Mouse (Mus musculus) retina, postnatal 7 days (tissue): ENCODE results near the gene Ptar1.
A peak's percentile ranks its signal among the peaks of the same experiment; 100 is the strongest.
"Not testable (repeated sequence)": the region's sequence is repeated elsewhere in the genome, so short reads cannot be mapped to it uniquely, and the experiment has no call there.

Experiments
- DNase-seq: peaks from one replicate; pipeline ENCODE4 v3.0.0-alpha.2; 2012; ENCODE audit warnings: low read depth, low spot score

Gene Ptar1

GRCm38 (mm10) chr19:23687296-23688021 lies at the start of gene Ptar1:
Ptar1 (plus strand) TSS chr19:23687429.
- peak; percentile 77 for DNase-seq

DNA sequence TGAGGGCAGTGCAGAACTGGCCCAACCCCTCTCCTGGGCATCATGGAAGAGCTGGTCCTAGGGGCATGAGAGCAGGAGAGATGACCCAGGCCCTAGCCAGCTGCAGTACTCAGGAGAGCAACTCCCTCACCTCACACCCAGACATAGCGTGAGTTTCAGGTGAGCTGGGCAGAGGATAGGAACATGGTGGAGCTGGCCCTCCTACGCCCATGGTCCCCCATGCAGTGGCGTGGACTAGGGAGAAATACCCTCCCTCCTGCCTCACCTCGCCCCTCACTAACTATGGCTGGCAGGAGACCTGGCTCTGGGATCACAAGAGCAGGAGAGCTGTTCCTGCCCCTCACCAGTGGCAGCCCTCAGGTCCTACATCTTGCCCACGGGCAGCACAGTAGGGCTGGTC lies 43.4 kb upstream of the Ptar1 start:
- DNase-seq = no peak

DNA sequence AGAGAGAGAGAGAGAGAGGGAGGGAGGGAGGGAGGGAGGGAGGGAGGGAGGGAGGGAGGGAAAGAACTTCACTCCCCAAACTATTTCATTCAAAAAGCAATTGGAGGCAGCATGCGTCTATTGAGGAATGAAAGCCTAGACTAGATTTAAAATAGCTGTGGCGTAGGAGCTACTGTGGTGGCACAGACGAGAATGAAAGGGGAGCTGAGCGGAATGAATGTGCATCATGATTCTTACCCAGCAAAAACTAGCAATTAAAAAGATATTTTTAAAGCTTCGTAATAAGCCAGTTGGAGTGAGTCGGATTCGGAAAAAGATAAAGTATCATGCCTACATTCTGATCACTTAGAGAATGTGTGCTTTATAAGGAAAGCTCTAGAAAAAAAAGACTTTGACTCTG lies 41.9 kb upstream of the Ptar1 start:
- no peak for DNase-seq

DNA sequence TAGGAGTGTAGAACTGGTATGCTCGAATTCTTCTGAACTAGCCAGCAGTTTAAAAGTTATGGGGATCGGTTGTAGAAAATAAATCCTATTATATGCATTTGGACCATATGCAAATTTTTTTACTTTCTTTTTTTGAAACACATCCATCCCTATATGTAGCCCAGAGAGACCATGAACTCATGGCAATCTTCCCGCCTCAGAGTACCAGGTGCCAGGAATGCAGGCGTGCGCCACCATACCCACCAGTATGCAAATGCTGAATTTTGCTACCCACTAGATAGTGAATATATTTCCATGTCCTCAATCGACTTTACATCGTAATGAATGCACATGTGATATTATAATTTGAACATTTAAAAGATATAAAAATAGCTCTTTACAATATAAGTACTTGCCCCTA lies 39.9 kb upstream of the Ptar1 start:
- DNase-seq = no peak

- peak; percentile 32 for DNase-seq
These were observed 34.6 kb upstream of the Ptar1 start, which contains the start of gene 1700028P14Rik for GRCm38 (mm10) chr19:23652644-23653043. 1700028P14Rik (minus strand) TSS chr19:23652812.

DNA sequence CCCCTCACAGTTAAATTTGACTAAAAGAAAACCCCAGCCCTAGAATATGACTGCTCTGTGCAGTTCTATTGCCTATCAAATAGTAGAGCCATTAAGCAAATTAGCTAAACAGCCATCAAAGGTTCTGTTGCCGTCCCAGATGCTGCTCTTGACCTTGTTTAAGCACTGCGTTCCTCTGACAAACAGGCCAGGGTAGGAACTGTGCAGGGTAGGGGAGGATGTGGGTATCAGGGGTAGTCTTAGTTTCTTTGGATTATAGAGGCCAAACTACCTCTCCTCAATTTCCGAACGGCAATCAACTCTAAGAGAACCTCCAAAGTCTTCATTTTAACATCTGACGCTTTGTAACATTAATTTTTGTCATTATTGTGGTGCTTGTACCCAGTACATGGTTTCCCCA lies 34.1 kb upstream of the Ptar1 start:
- no peak for DNase-seq

DNA sequence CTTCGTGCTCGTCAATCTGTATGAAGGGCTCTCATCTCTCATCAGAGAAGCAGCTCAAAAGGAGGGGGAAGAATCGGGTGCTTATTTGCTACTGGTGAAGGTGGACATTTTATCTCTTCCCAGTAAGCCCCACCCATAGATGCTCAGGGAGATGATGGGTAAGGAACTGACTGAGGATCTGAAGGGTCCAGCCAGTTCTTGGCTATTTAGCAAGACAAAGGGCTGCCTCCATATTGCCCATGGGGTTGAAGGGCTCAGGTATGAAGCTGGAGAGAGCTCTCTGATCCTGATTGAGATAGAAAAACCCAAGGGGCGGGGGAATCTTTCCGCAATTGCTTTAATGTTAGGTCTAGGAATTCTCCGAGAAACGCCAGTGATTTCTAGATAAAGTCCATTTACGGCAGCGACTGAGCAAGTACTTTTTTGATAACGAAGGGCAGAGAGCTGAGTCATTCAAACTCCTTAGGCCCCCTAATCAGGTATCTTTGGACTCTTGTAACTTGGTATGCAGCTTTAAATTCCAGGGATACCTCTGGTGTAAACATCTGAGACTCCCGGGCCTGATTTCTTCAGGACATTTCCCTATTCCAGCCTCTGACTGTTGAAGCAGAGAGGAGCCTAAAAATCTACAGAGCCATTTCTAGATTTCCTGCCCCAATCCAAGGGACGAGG lies 29.8 kb upstream of the Ptar1 start:
- no peak for DNase-seq

- no peak for DNase-seq
These were observed 28.9 kb upstream of the Ptar1 start for GRCm38 (mm10) chr19:23658350-23658749.

DNA sequence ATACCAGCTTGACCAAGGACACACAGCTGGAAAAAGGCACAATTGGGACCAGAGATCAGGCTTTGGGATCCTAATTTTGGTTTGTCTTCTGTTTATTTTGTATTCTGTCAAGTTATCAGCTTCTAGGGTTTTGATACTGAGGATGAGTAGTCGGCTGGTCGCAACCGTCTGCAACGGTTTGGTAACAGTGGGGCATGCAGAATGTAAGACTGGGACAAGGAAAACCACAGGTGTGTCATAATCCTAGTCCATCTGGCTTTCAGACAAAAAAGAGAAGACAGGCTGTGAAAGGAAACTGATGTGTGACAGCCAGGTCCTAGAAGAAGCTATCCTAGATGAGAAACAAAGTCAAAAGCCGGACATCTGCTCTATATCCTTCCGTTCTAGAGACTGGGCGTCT lies 23.1 kb upstream of the Ptar1 start:
- no peak for DNase-seq

GRCm38 (mm10) chr19:23668142-23668655 lies 19.0 kb upstream of the Ptar1 start:
- DNase-seq = no peak

DNA sequence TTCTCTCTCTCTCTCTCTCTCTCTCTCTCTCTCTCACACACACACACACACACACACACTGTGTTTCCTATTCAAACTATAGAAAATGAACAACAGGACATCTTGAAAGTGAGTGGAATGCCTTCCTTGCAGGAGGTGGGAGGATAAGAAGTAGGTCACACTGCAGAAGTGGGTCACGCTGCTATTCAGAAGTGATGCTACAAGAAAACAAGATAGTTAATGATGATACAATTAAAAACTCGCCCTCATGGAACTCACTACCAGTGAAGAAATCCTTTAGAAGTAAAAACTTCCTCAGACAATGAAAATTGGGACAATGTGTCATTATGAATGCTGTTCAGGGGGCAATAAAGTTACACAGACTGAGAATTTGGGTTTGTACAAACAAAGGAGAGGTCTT lies 14.2 kb upstream of the Ptar1 start:
- no peak for DNase-seq

GRCm38 (mm10) chr19:23675656-23676055 lies 11.6 kb upstream of the Ptar1 start:
- not testable (repeated sequence) for DNase-seq

GRCm38 (mm10) chr19:23686962-23687295 lies 300 bp upstream of the Ptar1 start:
- no peak for DNase-seq

DNA sequence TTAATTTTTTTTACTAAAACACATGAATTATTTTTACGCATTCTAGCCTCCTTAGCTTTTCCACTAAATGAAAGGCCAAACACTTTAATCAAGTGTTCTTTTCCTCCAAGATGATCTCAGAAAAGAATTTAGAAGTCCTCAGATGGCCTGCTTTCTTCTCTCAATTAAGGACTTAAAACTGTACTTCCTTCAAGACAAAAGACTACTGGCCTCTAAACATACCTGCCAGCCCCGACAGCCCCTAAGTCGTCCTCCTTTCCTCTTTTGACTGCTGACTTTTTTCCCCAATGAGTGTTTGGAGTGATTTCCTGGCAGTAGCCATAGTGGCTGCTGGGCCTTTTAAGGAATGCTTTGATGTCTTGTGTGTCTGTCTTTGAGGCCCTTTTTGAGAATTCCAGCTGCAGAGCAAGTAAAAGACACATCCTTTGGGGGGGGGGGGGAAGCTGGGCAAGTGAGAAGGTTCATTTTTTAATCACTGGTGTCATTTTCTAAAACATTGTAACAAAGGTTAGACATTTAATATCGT lies 1.3 kb downstream of the Ptar1 start:
- DNase-seq = no peak

DNA sequence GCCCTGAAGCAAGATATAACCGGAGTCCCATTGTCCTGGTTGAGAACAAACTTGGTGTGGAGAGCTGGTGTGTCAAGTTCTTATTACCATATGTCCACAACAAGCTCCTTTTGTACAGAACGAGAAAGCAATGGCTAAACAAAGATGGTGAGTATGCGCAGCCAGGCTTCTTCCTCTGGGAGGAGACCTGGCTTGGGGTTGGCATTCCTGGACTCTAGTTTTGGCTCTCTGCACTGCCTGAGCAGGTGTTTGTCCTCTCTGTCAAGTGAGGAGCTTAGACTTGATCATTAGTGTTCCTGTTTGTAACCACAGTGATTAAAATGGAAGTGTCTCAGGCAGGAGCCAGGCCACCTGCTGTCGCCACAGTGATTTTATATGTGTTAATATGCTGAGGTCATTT lies 7.1 kb downstream of the Ptar1 start:
- no peak for DNase-seq

GRCm38 (mm10) chr19:23697861-23698260 lies 10.6 kb downstream of the Ptar1 start:
- no peak for DNase-seq

DNA sequence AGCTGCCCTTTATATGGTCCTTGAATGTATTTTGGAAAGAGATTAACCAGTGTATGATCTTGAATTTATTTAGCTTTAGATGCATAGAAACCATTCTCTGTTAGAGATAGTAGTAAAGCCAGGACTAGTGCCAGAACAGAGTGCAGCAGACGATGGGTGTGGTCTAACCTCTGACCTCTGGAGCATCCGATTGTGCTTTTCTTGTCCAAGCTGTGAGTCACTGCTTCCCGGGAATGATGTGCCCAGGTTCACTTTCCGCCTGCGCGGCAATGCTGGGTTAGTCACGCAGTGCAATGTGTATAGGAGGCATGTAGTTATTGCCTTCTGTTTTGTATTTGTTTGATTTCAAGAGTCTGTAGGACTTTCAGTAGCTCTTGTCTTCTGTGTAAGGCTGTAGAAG lies 11.1 kb downstream of the Ptar1 start:
- no peak for DNase-seq

GRCm38 (mm10) chr19:23699131-23699530 lies 11.9 kb downstream of the Ptar1 start:
- DNase-seq = no peak

DNA sequence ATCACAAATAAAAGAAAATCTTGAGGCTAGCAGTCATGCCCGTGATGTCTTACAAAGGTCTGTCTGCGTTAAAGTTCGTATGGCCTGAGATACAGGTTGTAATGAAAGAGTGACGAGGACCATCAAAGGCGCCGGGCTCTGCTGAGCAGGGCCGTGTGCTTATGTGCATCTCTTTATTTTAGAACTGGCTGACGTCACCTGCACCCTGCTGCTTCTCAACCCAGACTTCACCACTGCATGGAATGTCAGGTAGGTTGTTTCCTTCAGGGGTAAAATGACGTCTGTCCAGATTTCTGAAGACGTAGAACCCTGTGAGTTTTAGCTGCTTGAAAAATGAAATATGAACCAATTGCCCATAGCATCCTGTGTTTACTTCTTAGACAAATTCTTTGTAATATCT lies 15.7 kb downstream of the Ptar1 start:
- DNase-seq = no peak

DNA sequence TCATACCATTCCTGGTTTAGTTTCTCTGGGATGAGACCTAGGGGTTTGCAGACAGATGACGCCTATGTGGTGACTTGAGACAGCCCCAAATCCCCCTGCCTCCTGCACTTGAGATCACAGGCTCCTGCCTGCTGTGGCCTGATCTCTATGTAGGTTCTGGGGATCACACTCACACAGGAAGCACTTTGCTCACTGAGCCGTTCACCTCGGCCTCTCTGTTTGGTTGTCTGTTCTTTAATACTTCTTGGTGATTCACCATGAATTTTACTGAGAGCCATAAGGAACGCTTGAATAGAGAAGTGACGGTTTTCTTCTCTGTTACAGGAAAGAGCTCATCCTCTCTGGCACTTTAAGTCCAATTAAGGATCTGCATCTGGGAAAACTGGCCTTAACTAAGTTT lies 18.2 kb downstream of the Ptar1 start:
- DNase-seq = no peak

- DNase-seq = no peak
These were observed 59.3 kb downstream of the Ptar1 start for GRCm38 (mm10) chr19:23746506-23746905.

DNA sequence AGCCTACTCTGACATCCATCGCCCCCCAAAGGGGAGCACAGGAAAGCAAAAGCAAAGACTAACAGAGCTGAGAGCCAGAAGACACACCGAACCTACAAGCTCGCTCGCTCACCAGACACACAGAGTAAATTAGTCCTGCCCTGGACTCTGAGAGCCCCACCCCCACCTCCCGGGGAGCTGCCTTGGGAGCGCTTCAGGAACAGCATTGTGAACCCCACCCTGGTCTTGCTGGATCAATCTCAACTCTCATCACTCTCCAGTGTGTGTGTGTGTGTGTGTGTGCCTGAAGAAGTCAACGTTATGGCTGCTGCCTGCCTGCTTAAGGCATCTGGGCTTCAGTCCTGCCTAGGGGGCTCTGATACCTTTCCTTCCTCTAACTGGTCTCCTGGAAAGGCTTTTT lies 69.8 kb downstream of the Ptar1 start:
- DNase-seq = no peak

- peak; percentile 95 for DNase-seq
These were observed 70.8 kb downstream of the Ptar1 start for GRCm38 (mm10) chr19:23757961-23758553.
